Mouse (Mus musculus): Measurements from ENCODE around the gene Catsperb.

GRCm38 (mm10) chr12:101483571-101483970 lies 79.1 kb downstream of the Catsperb start:
- TF ChIP-seq CTCF (IDR thresholded peaks at IDR 0.05; ENCODE audit: control insufficient read depth, insufficient read depth, low read length): no peak
- no peak for TF ChIP-seq POLR2A (IDR thresholded peaks at IDR 0.05; ENCODE audit: borderline replicate concordance, control insufficient read depth, low read depth, low read length)

All from bone marrow, adult 2 months (tissue).